Mouse (Mus musculus): ENCODE measurements at regions not wholly inside any gene's neighbourhood (a gene's known extent, or its start where the extent isn't known, plus 50 kb on each side); places are given as distances from the start of the nearest gene placed in this dataset.
"Not testable (repeated sequence)": the region's sequence is repeated elsewhere in the genome, so short reads cannot be mapped to it uniquely, and the experiment has no call there.

GRCm38 (mm10) chr5:75407686-75408085 is 167.0 kb upstream of the Kit start:
- DNase-seq (ENCODE audit: low spot score) = no peak

GRCm38 (mm10) chr5:75410240-75411186 is 164.2 kb upstream of the Kit start:
- no peak for DNase-seq (ENCODE audit: low spot score)

- DNase-seq (ENCODE audit: low spot score) = not testable (repeated sequence)
Observed at GRCm38 (mm10) chr5:75419282-75419681, 155.4 kb upstream of the Kit start.

GRCm38 (mm10) chr5:75432885-75433284 is 141.8 kb upstream of the Kit start:
- DNase-seq (ENCODE audit: low spot score) = no peak

GRCm38 (mm10) chr5:75437924-75438323 is 136.8 kb upstream of the Kit start:
- no peak for DNase-seq (ENCODE audit: low spot score)

GRCm38 (mm10) chr5:75444024-75444604 is 130.6 kb upstream of the Kit start:
- DNase-seq (ENCODE audit: low spot score) = no peak

- no peak for DNase-seq (ENCODE audit: low spot score)
Observed at GRCm38 (mm10) chr5:75446386-75446785, 128.3 kb upstream of the Kit start.

GRCm38 (mm10) chr5:75449913-75450525 is 124.7 kb upstream of the Kit start:
- DNase-seq (ENCODE audit: low spot score) = no peak

- peak; percentile 48 for DNase-seq (ENCODE audit: low spot score)
Observed at GRCm38 (mm10) chr5:75450564-75450963, 124.2 kb upstream of the Kit start.

GRCm38 (mm10) chr5:75451081-75451480 is 123.6 kb upstream of the Kit start:
- peak; percentile 33 for DNase-seq (ENCODE audit: low spot score)

- DNase-seq (ENCODE audit: low spot score) = peak; percentile 9
Observed at GRCm38 (mm10) chr5:75451693-75452092, 123.0 kb upstream of the Kit start.

- no peak for DNase-seq (ENCODE audit: low spot score)
Observed at GRCm38 (mm10) chr5:75453757-75454390, 120.8 kb upstream of the Kit start.

GRCm38 (mm10) chr5:75454961-75455541 is 119.7 kb upstream of the Kit start:
- no peak for DNase-seq (ENCODE audit: low spot score)

- DNase-seq (ENCODE audit: low spot score) = no peak
Observed at GRCm38 (mm10) chr5:75457403-75457802, 117.3 kb upstream of the Kit start.

- DNase-seq (ENCODE audit: low spot score) = peak; percentile 37
Observed at GRCm38 (mm10) chr5:75458317-75458716, 116.4 kb upstream of the Kit start.

GRCm38 (mm10) chr5:75459758-75460354 is 114.9 kb upstream of the Kit start:
- DNase-seq (ENCODE audit: low spot score) = no peak

GRCm38 (mm10) chr5:75460414-75461025 is 114.2 kb upstream of the Kit start:
- peak; percentile 71 for DNase-seq (ENCODE audit: low spot score)

GRCm38 (mm10) chr5:75461368-75461767 is 113.3 kb upstream of the Kit start:
- DNase-seq (ENCODE audit: low spot score) = peak; percentile 9

GRCm38 (mm10) chr5:75463591-75463990 is 111.1 kb upstream of the Kit start:
- DNase-seq (ENCODE audit: low spot score) = no peak

GRCm38 (mm10) chr5:75465701-75466100 is 109.0 kb upstream of the Kit start:
- no peak for DNase-seq (ENCODE audit: low spot score)

- no peak for DNase-seq (ENCODE audit: low spot score)
Observed at GRCm38 (mm10) chr5:75466941-75467340, 107.8 kb upstream of the Kit start.
